Mouse (Mus musculus): ENCODE data around the gene Ctso. TPM values are rescaled to one million over a fixed set of nuclear protein-coding genes. Genes with fewer than 3 reads are reported as not detected.

Gene Ctso
- polyA plus RNA-seq, 1 experiment from 2014 or later, result 6.5 TPM

GRCm38 (mm10) chr3:81963768-81964167, 31.4 kb downstream of the Ctso start:
- Histone ChIP-seq H3K9me3 (no peaks in the 10 kb centered on the region), H3K27ac (no peak overlapping the region), H3K4me2 (replicated peaks) (no peak overlapping the region), H3K9ac (replicated peaks) (no peak overlapping the region), H3K4me3 (replicated peaks) (no peak overlapping the region), H3K27me3 (no peaks in the 10 kb centered on the region), H3K4me1 (replicated peaks) (no peaks in the 10 kb centered on the region), H3K36me3 (no peaks in the 10 kb centered on the region)
- ATAC-seq, result no peak
- 89% methylated on average over 5 of the region's 5 CpGs for WGBS

- H3K4me2 ChIP-seq (replicated peaks), result no peak overlapping the region
- WGBS, result 67% methylated on average over 3 of the region's 3 CpGs
- no peak overlapping the region for H3K9ac ChIP-seq (replicated peaks)
- no peaks in the 10 kb centered on the region for H3K36me3 ChIP-seq
- H3K27ac ChIP-seq, result no peak overlapping the region
- H3K4me3 ChIP-seq (replicated peaks), result no peak overlapping the region
- no peak for ATAC-seq
- no peaks in the 10 kb centered on the region for H3K9me3 ChIP-seq
- H3K27me3 ChIP-seq, result no peaks in the 10 kb centered on the region
- no peaks in the 10 kb centered on the region for H3K4me1 ChIP-seq (replicated peaks)
Measured at GRCm38 (mm10) chr3:81964596-81964995, 32.2 kb downstream of the Ctso start.

- no peak for ATAC-seq
- Histone ChIP-seq H3K4me1 (replicated peaks) (no peaks in the 10 kb centered on the region), H3K9ac (replicated peaks) (no peak overlapping the region), H3K36me3 (no peaks in the 10 kb centered on the region), H3K9me3 (no peaks in the 10 kb centered on the region), H3K27ac (no peak overlapping the region), H3K4me2 (replicated peaks) (no peak overlapping the region), H3K27me3 (no peaks in the 10 kb centered on the region), H3K4me3 (replicated peaks) (no peak overlapping the region)
- WGBS, result 84% methylated on average over 4 of the region's 4 CpGs
Measured at GRCm38 (mm10) chr3:81975607-81976006, 43.2 kb downstream of the Ctso start.

- H3K9me3 ChIP-seq, result no peaks in the 10 kb centered on the region
- H3K4me1 ChIP-seq (replicated peaks), result no peaks in the 10 kb centered on the region
- no peak within 1 kb of the TSS for H3K27ac ChIP-seq
- no peak within 1 kb of the TSS for H3K4me3 ChIP-seq (replicated peaks)
- no peak within 1 kb of the TSS for H3K9ac ChIP-seq (replicated peaks)
- H3K36me3 ChIP-seq, result no peaks in the 10 kb centered on the region
- no peaks in the 10 kb centered on the region for H3K27me3 ChIP-seq
- H3K4me2 ChIP-seq (replicated peaks), result no peak within 1 kb of the TSS
- ATAC-seq, result no peak
Measured at GRCm38 (mm10) chr3:81976102-81976501, 43.7 kb downstream of the Ctso start, which contains the start of gene Tdo2. Gene Tdo2 (minus strand): TSS chr3:81976202.

GRCm38 (mm10) chr3:81981576-81981975, 49.2 kb downstream of the Ctso start:
- Histone ChIP-seq H3K27me3 (no peaks in the 10 kb centered on the region), H3K36me3 (no peaks in the 10 kb centered on the region), H3K9me3 (no peaks in the 10 kb centered on the region), H3K27ac (no peak overlapping the region), H3K4me1 (replicated peaks) (0 out of 2 replicates have a peak, but pooled peaks cover 2% of the 10 kb centered on the region), H3K4me2 (replicated peaks) (no peak overlapping the region), H3K9ac (replicated peaks) (no peak overlapping the region), H3K4me3 (replicated peaks) (no peak overlapping the region)
- 94% methylated on average over 5 of the region's 5 CpGs for WGBS
- ATAC-seq, result no peak

GRCm38 (mm10) chr3:81981990-81982389, 49.6 kb downstream of the Ctso start, which contains the start of gene Asic5:
Gene Asic5 (plus strand): TSS chr3:81982290.
- Histone ChIP-seq H3K4me1 (replicated peaks) (0 out of 2 replicates have a peak, but pooled peaks cover 2% of the 10 kb centered on the region), H3K36me3 (no peaks in the 10 kb centered on the region), H3K9ac (replicated peaks) (no peak within 1 kb of the TSS), H3K27me3 (no peaks in the 10 kb centered on the region), H3K9me3 (no peaks in the 10 kb centered on the region), H3K27ac (no peak within 1 kb of the TSS), H3K4me3 (replicated peaks) (no peak within 1 kb of the TSS), H3K4me2 (replicated peaks) (no peak within 1 kb of the TSS)
- WGBS, result 90% methylated on average over 5 of the region's 5 CpGs
- ATAC-seq, result no peak

GRCm38 (mm10) chr3:81983120-81983895, 50.9 kb downstream of the Ctso start:
- H3K4me3 ChIP-seq (replicated peaks), result no peak overlapping the region
- no peak overlapping the region for H3K27ac ChIP-seq
- 81% methylated on average over 8 of the region's 8 CpGs for WGBS
- H3K4me1 ChIP-seq (replicated peaks), result 0 out of 2 replicates have a peak, but pooled peaks cover 2% of the 10 kb centered on the region
- no peaks in the 10 kb centered on the region for H3K9me3 ChIP-seq
- ATAC-seq, result no peak
- H3K4me2 ChIP-seq (replicated peaks), result no peak overlapping the region
- H3K9ac ChIP-seq (replicated peaks), result no peak overlapping the region
- H3K36me3 ChIP-seq, result no peaks in the 10 kb centered on the region
- no peaks in the 10 kb centered on the region for H3K27me3 ChIP-seq

- H3K36me3 ChIP-seq, result no peaks in the 10 kb centered on the region
- ATAC-seq, result no peak
- no peaks in the 10 kb centered on the region for H3K9me3 ChIP-seq
- WGBS, result 62% methylated on average over 1 of the region's 1 CpGs
- H3K4me1 ChIP-seq (replicated peaks), result 0 out of 2 replicates have a peak, but pooled peaks cover 2% of the 10 kb centered on the region
- H3K27ac ChIP-seq, result no peak overlapping the region
- H3K4me2 ChIP-seq (replicated peaks), result no peak overlapping the region
- no peaks in the 10 kb centered on the region for H3K27me3 ChIP-seq
- no peak overlapping the region for H3K9ac ChIP-seq (replicated peaks)
- no peak overlapping the region for H3K4me3 ChIP-seq (replicated peaks)
Measured at GRCm38 (mm10) chr3:81985100-81985499, 52.7 kb downstream of the Ctso start.

- H3K4me1 ChIP-seq (replicated peaks), result 0 out of 2 replicates have a peak, but pooled peaks cover 2% of the 10 kb centered on the region
- no peak overlapping the region for H3K4me2 ChIP-seq (replicated peaks)
- H3K27me3 ChIP-seq, result no peaks in the 10 kb centered on the region
- no peak overlapping the region for H3K27ac ChIP-seq
- WGBS, result 98% methylated on average over 2 of the region's 2 CpGs
- no peak overlapping the region for H3K9ac ChIP-seq (replicated peaks)
- no peaks in the 10 kb centered on the region for H3K36me3 ChIP-seq
- ATAC-seq, result no peak
- H3K9me3 ChIP-seq, result no peaks in the 10 kb centered on the region
- H3K4me3 ChIP-seq (replicated peaks), result no peak overlapping the region
Measured at GRCm38 (mm10) chr3:81986103-81986502, 53.7 kb downstream of the Ctso start.

- H3K9me3 ChIP-seq, result no peaks in the 10 kb centered on the region
- 90% methylated on average over 3 of the region's 3 CpGs for WGBS
- no peak overlapping the region for H3K4me3 ChIP-seq (replicated peaks)
- no peak overlapping the region for H3K9ac ChIP-seq (replicated peaks)
- H3K4me1 ChIP-seq (replicated peaks), result 0 out of 2 replicates have a peak, but pooled peaks cover 2% of the 10 kb centered on the region
- H3K4me2 ChIP-seq (replicated peaks), result no peak overlapping the region
- H3K36me3 ChIP-seq, result no peaks in the 10 kb centered on the region
- H3K27me3 ChIP-seq, result no peaks in the 10 kb centered on the region
- no peak for ATAC-seq
- H3K27ac ChIP-seq, result no peak overlapping the region
Measured at GRCm38 (mm10) chr3:81987628-81988027, 55.2 kb downstream of the Ctso start.

- Histone ChIP-seq H3K4me3 (replicated peaks) (no peak overlapping the region), H3K27me3 (no peaks in the 10 kb centered on the region), H3K27ac (no peak overlapping the region), H3K4me1 (replicated peaks) (0 out of 2 replicates have a peak, but pooled peaks cover 2% of the 10 kb centered on the region), H3K36me3 (no peaks in the 10 kb centered on the region), H3K4me2 (replicated peaks) (no peak overlapping the region), H3K9me3 (no peaks in the 10 kb centered on the region), H3K9ac (replicated peaks) (no peak overlapping the region)
- WGBS, result 45% methylated on average over 2 of the region's 2 CpGs
- ATAC-seq, result no peak
Measured at GRCm38 (mm10) chr3:81989692-81990141, 57.3 kb downstream of the Ctso start.

- ATAC-seq, result no peak
- H3K4me3 ChIP-seq (replicated peaks), result no peak overlapping the region
Measured at GRCm38 (mm10) chr3:81990531-81990930, 58.1 kb downstream of the Ctso start.

More at GRCm38 (mm10) chr3:81990531-81990930, 58.1 kb downstream of the Ctso start:
- H3K4me1 ChIP-seq (replicated peaks), result no peaks in the 10 kb centered on the region
- no peaks in the 10 kb centered on the region for H3K36me3 ChIP-seq
- H3K9ac ChIP-seq (replicated peaks), result no peak overlapping the region
- no peak overlapping the region for H3K4me2 ChIP-seq (replicated peaks)
- no peak overlapping the region for H3K27ac ChIP-seq
- H3K27me3 ChIP-seq, result no peaks in the 10 kb centered on the region
- H3K9me3 ChIP-seq, result no peaks in the 10 kb centered on the region
- 71% methylated on average over 3 of the region's 3 CpGs for WGBS

Data from midbrain, embryonic 13.5 days (tissue).